Mouse (Mus musculus) midbrain, embryonic 13.5 days (tissue): ENCODE measurements at regions not wholly inside any gene's neighbourhood (a gene's known extent, or its start where the extent isn't known, plus 50 kb on each side); places are given as distances from the start of the nearest gene placed in this dataset.
"Not testable (repeated sequence)": the region's sequence is repeated elsewhere in the genome, so short reads cannot be mapped to it uniquely, and the experiment has no call there.

Experiments
- ATAC-seq: fragments of 200-750 bp; cut with Nextera tagmentation; 2 replicates; pipeline ENCODE4 v1.8.0; 2017; ENCODE audit warnings: mild to moderate bottlenecking, moderate TSS enrichment, moderate library complexity
- H3K27ac ChIP-seq: fragments of 300-500 bp; sonication (generic); 2 replicates; pipeline ENCODE4 v1.5.1; 2015; ENCODE audit warnings: inconsistent platforms, mild to moderate bottlenecking, moderate library complexity
- H3K27me3 ChIP-seq: fragments of 300-500 bp; sonication (generic); 2 replicates; pipeline ENCODE4 v1.6.1; 2015; ENCODE audit warnings: mild to moderate bottlenecking, inconsistent platforms
- H3K36me3 ChIP-seq: fragments of 300-500 bp; sonication (generic); 2 replicates; pipeline ENCODE4 v1.6.1; 2015; ENCODE audit warnings: mild to moderate bottlenecking, inconsistent platforms
- H3K4me1 ChIP-seq: fragments of 300-500 bp; sonication (generic); replicated peaks from 2 replicates; pipeline ENCODE4 v1.6.1; 2015; ENCODE audit warnings: inconsistent platforms
- H3K4me2 ChIP-seq: fragments of 300-500 bp; sonication (generic); replicated peaks from 2 replicates; pipeline ENCODE4 v1.6.1; 2015; ENCODE audit warnings: moderate library complexity, mild to moderate bottlenecking, inconsistent platforms
- H3K4me3 ChIP-seq: fragments of 300-500 bp; sonication (generic); replicated peaks from 2 replicates; pipeline ENCODE4 v1.5.1; 2015; ENCODE audit warnings: mild to moderate bottlenecking, inconsistent platforms
- H3K9ac ChIP-seq: fragments of 300-500 bp; sonication (generic); replicated peaks from 2 replicates; pipeline ENCODE4 v1.6.1; 2015; ENCODE audit warnings: mild to moderate bottlenecking, inconsistent platforms
- H3K9me3 ChIP-seq: fragments of 300-500 bp; sonication (generic); 2 replicates; pipeline ENCODE4 v1.6.1; 2016; ENCODE audit warnings: mild to moderate bottlenecking, inconsistent platforms
- WGBS: fragments of 180-500 bp; shearing (Covaris S2); methylation state at CpG from one replicate; pipeline ENCODE4 v1.1.7; 2015; 5-methylcytosine and 5-hydroxymethylcytosine counted together

GRCm38 (mm10) chr14:36155757-36156156 lies 61.0 kb downstream of the 4930474N05Rik start:
- Histone ChIP-seq H3K9me3 (no peaks in the 10 kb centered on the region), H3K27ac (no peak overlapping the region), H3K4me1 (no peaks in the 10 kb centered on the region), H3K9ac (no peak overlapping the region), H3K36me3 (no peaks in the 10 kb centered on the region), H3K4me3 (no peak overlapping the region), H3K27me3 (no peaks in the 10 kb centered on the region), H3K4me2 (no peak overlapping the region)
- no peak for ATAC-seq

- Histone ChIP-seq H3K4me2 (no peak overlapping the region), H3K9ac (no peak overlapping the region), H3K4me1 (no peaks in the 10 kb centered on the region), H3K9me3 (no peaks in the 10 kb centered on the region), H3K27ac (no peak overlapping the region), H3K36me3 (no peaks in the 10 kb centered on the region), H3K27me3 (no peaks in the 10 kb centered on the region), H3K4me3 (no peak overlapping the region)
- no peak for ATAC-seq
- 87% methylated on average over 2 of the region's 2 CpGs for WGBS
These were observed 61.5 kb downstream of the 4930474N05Rik start for GRCm38 (mm10) chr14:36156175-36156574.

GRCm38 (mm10) chr14:36183701-36184100 lies 89.0 kb downstream of the 4930474N05Rik start:
- Histone ChIP-seq H3K27ac (no peak overlapping the region), H3K9me3 (no peaks in the 10 kb centered on the region), H3K4me3 (no peak overlapping the region), H3K4me2 (no peak overlapping the region), H3K4me1 (no peaks in the 10 kb centered on the region), H3K9ac (no peak overlapping the region), H3K27me3 (no peaks in the 10 kb centered on the region), H3K36me3 (no peaks in the 10 kb centered on the region)
- ATAC-seq: no peak
- 49% methylated on average over 1 of the region's 1 CpGs for WGBS

- Histone ChIP-seq H3K9me3 (no peaks in the 10 kb centered on the region), H3K9ac (no peak overlapping the region), H3K4me1 (0 out of 2 replicates have a peak, but pooled peaks cover 6% of the 10 kb centered on the region), H3K4me2 (no peak overlapping the region), H3K36me3 (no peaks in the 10 kb centered on the region), H3K27ac (no peak overlapping the region), H3K4me3 (no peak overlapping the region), H3K27me3 (no peaks in the 10 kb centered on the region)
- 48% methylated on average over 3 of the region's 3 CpGs for WGBS
- ATAC-seq: no peak
These were observed 101.8 kb downstream of the 4930474N05Rik start for GRCm38 (mm10) chr14:36196517-36196916.

- ATAC-seq: no peak
- H3K9me3 ChIP-seq: no peaks in the 10 kb centered on the region
- 100% methylated on average over 5 of the region's 5 CpGs for WGBS
- no peak overlapping the region for H3K27ac ChIP-seq
- H3K27me3 ChIP-seq: no peaks in the 10 kb centered on the region
- H3K4me1 ChIP-seq: 0 out of 2 replicates have a peak, but pooled peaks cover 6% of the 10 kb centered on the region
- no peaks in the 10 kb centered on the region for H3K36me3 ChIP-seq
- no peak overlapping the region for H3K4me3 ChIP-seq
- no peak overlapping the region for H3K4me2 ChIP-seq
- H3K9ac ChIP-seq: no peak overlapping the region
These were observed 103.7 kb downstream of the 4930474N05Rik start for GRCm38 (mm10) chr14:36198396-36198795.

- Histone ChIP-seq H3K36me3 (no peaks in the 10 kb centered on the region), H3K4me3 (no peak overlapping the region), H3K9ac (no peak overlapping the region), H3K4me2 (no peak overlapping the region), H3K27ac (no peak overlapping the region), H3K9me3 (no peaks in the 10 kb centered on the region), H3K27me3 (no peaks in the 10 kb centered on the region), H3K4me1 (no peaks in the 10 kb centered on the region)
- ATAC-seq: no peak
- 94% methylated on average over 1 of the region's 1 CpGs for WGBS
These were observed 109.1 kb downstream of the 4930474N05Rik start for GRCm38 (mm10) chr14:36203855-36204254.

GRCm38 (mm10) chr14:36212830-36213229 lies 118.1 kb downstream of the 4930474N05Rik start:
- no peaks in the 10 kb centered on the region for H3K27me3 ChIP-seq
- WGBS: 48% methylated on average over 4 of the region's 4 CpGs
- no peaks in the 10 kb centered on the region for H3K4me1 ChIP-seq
- H3K9me3 ChIP-seq: no peaks in the 10 kb centered on the region
- H3K27ac ChIP-seq: no peak overlapping the region
- ATAC-seq: peak; percentile 62; the same call in 1 of the 2 replicates
- no peak overlapping the region for H3K9ac ChIP-seq
- no peak overlapping the region for H3K4me3 ChIP-seq
- H3K36me3 ChIP-seq: no peaks in the 10 kb centered on the region
- H3K4me2 ChIP-seq: no peak overlapping the region

- no peaks in the 10 kb centered on the region for H3K4me1 ChIP-seq
- no peak overlapping the region for H3K27ac ChIP-seq
- no peak overlapping the region for H3K9ac ChIP-seq
- ATAC-seq: no peak
- no peaks in the 10 kb centered on the region for H3K9me3 ChIP-seq
- H3K4me3 ChIP-seq: no peak overlapping the region
- no peaks in the 10 kb centered on the region for H3K36me3 ChIP-seq
- no peak overlapping the region for H3K4me2 ChIP-seq
- H3K27me3 ChIP-seq: no peaks in the 10 kb centered on the region
These were observed 151.1 kb downstream of the 4930474N05Rik start for GRCm38 (mm10) chr14:36245849-36246248.

- H3K4me2 ChIP-seq: no peak overlapping the region
- H3K36me3 ChIP-seq: no peaks in the 10 kb centered on the region
- ATAC-seq: no peak
- no peak overlapping the region for H3K27ac ChIP-seq
- H3K4me3 ChIP-seq: no peak overlapping the region
- 78% methylated on average over 2 of the region's 2 CpGs for WGBS
- H3K4me1 ChIP-seq: no peaks in the 10 kb centered on the region
- H3K27me3 ChIP-seq: no peaks in the 10 kb centered on the region
- H3K9me3 ChIP-seq: no peaks in the 10 kb centered on the region
- H3K9ac ChIP-seq: no peak overlapping the region
These were observed 167.4 kb downstream of the 4930474N05Rik start for GRCm38 (mm10) chr14:36262126-36262525.

- H3K4me1 ChIP-seq: 0 out of 2 replicates have a peak, but pooled peaks cover 4% of the 10 kb centered on the region
- 86% methylated on average over 1 of the region's 1 CpGs for WGBS
- H3K36me3 ChIP-seq: no peaks in the 10 kb centered on the region
- H3K9me3 ChIP-seq: no peaks in the 10 kb centered on the region
- H3K27ac ChIP-seq: no peak overlapping the region
- H3K27me3 ChIP-seq: no peaks in the 10 kb centered on the region
- H3K4me3 ChIP-seq: no peak overlapping the region
- no peak overlapping the region for H3K9ac ChIP-seq
- ATAC-seq: no peak
- H3K4me2 ChIP-seq: no peak overlapping the region
These were observed 189.2 kb downstream of the 4930474N05Rik start for GRCm38 (mm10) chr14:36283825-36284414.

- Histone ChIP-seq H3K4me2 (no peak overlapping the region), H3K4me3 (no peak overlapping the region), H3K9ac (no peak overlapping the region), H3K36me3 (no peaks in the 10 kb centered on the region), H3K9me3 (no peaks in the 10 kb centered on the region), H3K27ac (no peak overlapping the region), H3K27me3 (no peaks in the 10 kb centered on the region), H3K4me1 (no peaks in the 10 kb centered on the region)
- no peak for ATAC-seq
- WGBS: 51% methylated on average over 1 of the region's 1 CpGs
These were observed 194.1 kb downstream of the 4930474N05Rik start for GRCm38 (mm10) chr14:36288697-36289286.

- Histone ChIP-seq H3K9me3 (no peaks in the 10 kb centered on the region), H3K9ac (no peak overlapping the region), H3K36me3 (no peaks in the 10 kb centered on the region), H3K4me3 (no peak overlapping the region), H3K4me1 (no peaks in the 10 kb centered on the region), H3K27me3 (no peaks in the 10 kb centered on the region), H3K4me2 (no peak overlapping the region), H3K27ac (no peak overlapping the region)
- ATAC-seq: no peak
- WGBS: 100% methylated on average over 1 of the region's 1 CpGs
These were observed 215.6 kb downstream of the 4930474N05Rik start for GRCm38 (mm10) chr14:36310324-36310723.

GRCm38 (mm10) chr14:36314673-36315072 lies 220.0 kb downstream of the 4930474N05Rik start:
- 77% methylated on average over 1 of the region's 1 CpGs for WGBS
- not testable (repeated sequence) for H3K9me3 ChIP-seq, H3K27me3 ChIP-seq, H3K4me1 ChIP-seq, H3K4me2 ChIP-seq, H3K4me3 ChIP-seq, H3K36me3 ChIP-seq, H3K9ac ChIP-seq, H3K27ac ChIP-seq, ATAC-seq
